ENCODE assay signal across 15 mouse cellular contexts in the genomic region with DNA sequence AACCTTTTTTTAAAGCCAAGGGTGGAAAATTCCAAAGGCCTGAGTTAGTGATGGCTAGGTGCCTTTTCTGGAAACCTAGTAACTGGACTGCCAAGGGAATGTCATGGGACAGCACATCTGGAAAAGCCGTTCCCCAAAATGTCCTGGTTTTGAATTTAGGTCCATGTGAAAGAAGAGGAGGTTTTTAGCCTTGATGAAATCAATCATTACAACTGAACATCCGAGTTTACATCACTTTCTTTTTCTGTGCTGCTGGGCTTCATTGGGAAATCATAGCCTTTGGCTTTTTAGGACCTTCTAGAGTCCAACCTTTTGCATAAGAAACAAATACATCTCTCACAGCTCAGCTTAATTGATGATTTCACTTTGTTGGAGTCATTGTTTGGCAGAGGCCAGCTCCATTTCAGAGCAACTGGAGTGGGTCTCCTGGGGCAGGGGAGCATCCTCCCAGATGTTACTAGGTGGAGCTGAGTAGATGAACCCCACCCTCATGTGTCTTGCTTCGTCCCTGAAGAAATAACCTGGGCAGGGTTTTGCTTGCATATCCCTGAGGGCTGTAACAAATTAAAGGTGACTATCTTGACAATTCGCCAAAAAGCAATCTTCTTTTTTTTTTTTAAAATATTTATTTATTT.
"Had no signal": no experiment of that assay in that cellular context is flagged by ENCODE, and none has a peak within 500 bp of the region (broad histone marks: within the 10 kb centered on the region; RNA-seq: fewer than 3 reads in every experiment).

No protein-coding gene starts in this region.

- H3K9me3 ChIP-seq: limb, embryonic 15.5 days; liver, embryonic 12.5 days; midbrain, embryonic 10.5 days; midbrain, embryonic 15.5 days; neural tube, embryonic 12.5 days had no signal

- H3K4me2 ChIP-seq: limb, embryonic 15.5 days; liver, embryonic 12.5 days; lung, embryonic 14.5 days; midbrain, embryonic 15.5 days; neural tube, embryonic 12.5 days had no signal

- H3K36me3 ChIP-seq: limb, embryonic 15.5 days; liver, embryonic 12.5 days; midbrain, embryonic 10.5 days; midbrain, embryonic 15.5 days; neural tube, embryonic 12.5 days had no signal

- H3K27me3 ChIP-seq: limb, embryonic 15.5 days; liver, embryonic 12.5 days; midbrain, embryonic 15.5 days; neural tube, embryonic 12.5 days had no signal

- H3K27ac ChIP-seq: limb, embryonic 15.5 days; liver, embryonic 12.5 days; midbrain, embryonic 10.5 days; midbrain, embryonic 15.5 days; neural tube, embryonic 12.5 days had no signal

- H3K4me3 ChIP-seq: limb, embryonic 15.5 days; liver, embryonic 12.5 days; midbrain, embryonic 10.5 days; midbrain, embryonic 15.5 days; neural tube, embryonic 12.5 days had no signal

- ATAC-seq: liver, embryonic 12.5 days; midbrain, embryonic 15.5 days had no signal

- DNase-seq: kidney, adult 8-10 months; kidney, postnatal 25 days; layer of hippocampus, adult 9-11 months; left cerebral cortex, postnatal 4 days; lung, embryonic 14.5 days; lung, postnatal 10 days; lung, postnatal 4 days; spleen, adult 18-20 months; thymus, adult 18-20 months; thymus, postnatal 25 days had no signal

- H3K9ac ChIP-seq: limb, embryonic 15.5 days; liver, embryonic 12.5 days; lung, embryonic 14.5 days; midbrain, embryonic 15.5 days; neural tube, embryonic 12.5 days had no signal

- H3K4me1 ChIP-seq: limb, embryonic 15.5 days; liver, embryonic 12.5 days; midbrain, embryonic 10.5 days; midbrain, embryonic 15.5 days; neural tube, embryonic 12.5 days had no signal
